Mouse (Mus musculus) limb, embryonic 14.5 days (tissue): Measurements from ENCODE around the gene Hexim1. TPM values are rescaled to one million over a fixed set of nuclear protein-coding genes. Genes with fewer than 3 reads are reported as not detected.

ENCODE experiments used
- ATAC-seq: fragments of 200-750 bp; cut with Nextera tagmentation; 2 replicates; pipeline ENCODE4 v1.8.0; 2017; ENCODE audit warnings: low read depth, moderate number of reproducible peaks, moderate TSS enrichment; ENCODE audit not compliant: low FRiP score
- DNase-seq: peaks from one replicate; pipeline ENCODE4 v3.0.0-alpha.2; 2015; ENCODE audit warnings: low spot score
- H3K27ac ChIP-seq: fragments of 300-500 bp; sonication (generic); replicated peaks from 2 replicates; pipeline ENCODE4 v1.5.1; 2014; ENCODE audit warnings: low read depth, mild to moderate bottlenecking, low read length, moderate library complexity, mixed read lengths
- H3K27me3 ChIP-seq: fragments of 300-500 bp; sonication (generic); 2 replicates; pipeline ENCODE4 v1.6.1; 2014; ENCODE audit warnings: low read length, mixed read lengths; ENCODE audit not compliant: control insufficient read depth, insufficient read depth
- H3K36me3 ChIP-seq: fragments of 300-500 bp; sonication (generic); 2 replicates; pipeline ENCODE4 v1.6.1; 2014; ENCODE audit warnings: mild to moderate bottlenecking, low read length, moderate library complexity, mixed read lengths; ENCODE audit not compliant: control insufficient read depth, insufficient read depth
- H3K4me1 ChIP-seq: fragments of 300-500 bp; sonication (generic); 2 replicates; pipeline ENCODE4 v1.6.1; 2014; ENCODE audit warnings: antibody characterized with exemption, low read length, mixed read lengths; ENCODE audit not compliant: control insufficient read depth, insufficient read depth
- H3K4me2 ChIP-seq: fragments of 300-500 bp; sonication (generic); replicated peaks from 2 replicates; pipeline ENCODE4 v1.6.1; 2014; ENCODE audit warnings: low read depth, mild to moderate bottlenecking, low read length, moderate library complexity; ENCODE audit not compliant: severe bottlenecking
- H3K4me3 ChIP-seq: fragments of 300-500 bp; sonication (generic); replicated peaks from 2 replicates; pipeline ENCODE4 v1.5.1; 2014; ENCODE audit warnings: low read length
- H3K9ac ChIP-seq: fragments of 300-500 bp; sonication (generic); 2 replicates; pipeline ENCODE4 v1.6.1; 2014; ENCODE audit warnings: mild to moderate bottlenecking, low read depth, low read length, moderate library complexity; ENCODE audit not compliant: severe bottlenecking
- H3K9me3 ChIP-seq: fragments of 300-500 bp; sonication (generic); 2 replicates; pipeline ENCODE4 v1.6.1; 2016; ENCODE audit warnings: low read length; ENCODE audit not compliant: control insufficient read depth
- POLR2A ChIP-seq: fragments of 200-500 bp; IDR thresholded peaks from 2 replicates; pipeline ENCODE4 v1.8.0; 2012; ENCODE audit warnings: inconsistent platforms, mild to moderate bottlenecking, moderate library complexity, borderline replicate concordance; ENCODE audit not compliant: insufficient read depth, insufficient read length; ENCODE audit errors: extremely low read depth
- WGBS: fragments of 180-500 bp; shearing (Covaris S2); extraction: QIAGEN DNeasy Blood & Tissue Kit; methylation state at CpG from one replicate; pipeline ENCODE4 v1.1.7; 2014; 5-methylcytosine and 5-hydroxymethylcytosine counted together
- polyA plus RNA-seq, 2 experiments: library from polyadenylated mRNA; depleted of rRNA in 1 of 2; stranded (reverse) in 1 of 2; unstranded in 1 of 2; fragments of >200 nt; fragmentation: Nextera tagmentation in 1 of 2; extraction: Ambion mirVana in 1 of 2; gene quantifications; 2 replicates each; pipeline versions ENCODE4 v1.2.1 to v1.2.3; 2012 to 2014

Gene Hexim1
- polyA plus RNA-seq, 2 experiments, result 7.5 to 21.1 TPM

- Histone ChIP-seq H3K9ac (no peak overlapping the region), H3K4me3 (no peak overlapping the region), H3K36me3 (no peaks in the 10 kb centered on the region), H3K4me1 (peaks cover 26% of the 10 kb centered on the region), H3K9me3 (no peaks in the 10 kb centered on the region), H3K27ac (no peak overlapping the region), H3K27me3 (no peaks in the 10 kb centered on the region), H3K4me2 (no peak overlapping the region)
- no peak for TF ChIP-seq POLR2A
- no peak for ATAC-seq
- WGBS, result 64% methylated on average over 4 of the region's 4 CpGs
- no peak for DNase-seq
Observed at GRCm38 (mm10) chr11:103113771-103114170, 2.3 kb upstream of the Hexim1 start.

- no peaks in the 10 kb centered on the region for H3K9me3 ChIP-seq
- ATAC-seq (no peak), DNase-seq (no peak)
- no peak for TF ChIP-seq POLR2A
- H3K27ac ChIP-seq, result peak overlapping the region; percentile 88
- WGBS, result 88% methylated on average over 11 of the region's 11 CpGs
- H3K36me3 ChIP-seq, result no peaks in the 10 kb centered on the region
- peak overlapping the region; percentile 65 for H3K4me3 ChIP-seq
- no peaks in the 10 kb centered on the region for H3K27me3 ChIP-seq
- peak overlapping the region; percentile 76 for H3K9ac ChIP-seq
- H3K4me2 ChIP-seq, result peak overlapping the region; percentile 62
- peaks cover 29% of the 10 kb centered on the region for H3K4me1 ChIP-seq
Observed at GRCm38 (mm10) chr11:103114270-103114943, 1.6 kb upstream of the Hexim1 start.

GRCm38 (mm10) chr11:103115163-103116007, 646 bp upstream of the Hexim1 start:
- no peaks in the 10 kb centered on the region for H3K9me3 ChIP-seq
- H3K27ac ChIP-seq, result peak overlapping the region; percentile 88
- H3K27me3 ChIP-seq, result no peaks in the 10 kb centered on the region
- peak overlapping the region; percentile 62 for H3K4me2 ChIP-seq
- H3K9ac ChIP-seq, result peak overlapping the region; percentile 76
- H3K4me3 ChIP-seq, result peak overlapping the region; percentile 65
- ATAC-seq (peak; percentile 32), DNase-seq (peak; percentile 92)
- H3K36me3 ChIP-seq, result no peaks in the 10 kb centered on the region
- TF ChIP-seq POLR2A, result 0 out of 2 replicates have a peak, but pooled peaks have one; percentile 22
- under 1% methylated on average over 34 of the region's 34 CpGs for WGBS
- peaks cover 29% of the 10 kb centered on the region for H3K4me1 ChIP-seq

GRCm38 (mm10) chr11:103116959-103117590, 1.0 kb downstream of the Hexim1 start:
- DNase-seq, result peak; percentile 73
- Histone ChIP-seq H3K27me3 (no peaks in the 10 kb centered on the region), H3K4me2 (peak overlapping the region; percentile 86), H3K9ac (peak overlapping the region; percentile 72), H3K36me3 (no peaks in the 10 kb centered on the region), H3K27ac (peak overlapping the region; percentile 79; the same call in 1 of the 2 replicates), H3K4me3 (peak overlapping the region; percentile 65), H3K9me3 (no peaks in the 10 kb centered on the region), H3K4me1 (peaks cover 24% of the 10 kb centered on the region)
- 0 out of 2 replicates have a peak, but pooled peaks have one; percentile 6 for ATAC-seq
- no peak for TF ChIP-seq POLR2A
- WGBS, result 0% methylated on average over 32 of the region's 35 CpGs

- peak; percentile 49 for DNase-seq
- Histone ChIP-seq H3K4me2 (peak overlapping the region; percentile 86), H3K9ac (peak overlapping the region; percentile 72), H3K9me3 (no peaks in the 10 kb centered on the region), H3K4me3 (peak overlapping the region; percentile 65), H3K27me3 (no peaks in the 10 kb centered on the region), H3K36me3 (no peaks in the 10 kb centered on the region), H3K4me1 (peaks cover 19% of the 10 kb centered on the region), H3K27ac (peak overlapping the region; percentile 40; the same call in 1 of the 2 replicates)
- TF ChIP-seq POLR2A, result no peak
- no peak for ATAC-seq
- WGBS, result 2% methylated on average over 38 of the region's 38 CpGs
Observed at GRCm38 (mm10) chr11:103117591-103118009, 1.6 kb downstream of the Hexim1 start.
